Mouse (Mus musculus): ENCODE measurements at regions not wholly inside any gene's neighbourhood (a gene's known extent, or its start where the extent isn't known, plus 50 kb on each side); places are given as distances from the start of the nearest gene placed in this dataset.

GRCm38 (mm10) chr14:55343914-55344313 is 122.1 kb downstream of the Dhrs2 start:
- Histone ChIP-seq H3K9ac (no peak overlapping the region), H3K27me3 (no peaks in the 10 kb centered on the region), H3K4me3 (replicated peaks) (no peak overlapping the region), H3K4me2 (peak overlapping the region; percentile 44), H3K4me1 (replicated peaks) (peaks cover 60% of the 10 kb centered on the region), H3K9me3 (replicated peaks) (no peaks in the 10 kb centered on the region), H3K36me3 (no peaks in the 10 kb centered on the region), H3K27ac (peak overlapping the region; percentile 78)
- WGBS (ENCODE audit: insufficient replicate concordance): 8% methylated on average over 5 of the region's 5 CpGs
- ATAC-seq (ENCODE audit: low read depth): peak; percentile 96
- peak; percentile 40 for DNase-seq

GRCm38 (mm10) chr14:55345091-55345490 is 123.3 kb downstream of the Dhrs2 start:
- H3K36me3 ChIP-seq: no peaks in the 10 kb centered on the region
- no peak overlapping the region for H3K9ac ChIP-seq
- ATAC-seq (ENCODE audit: low read depth): peak; percentile 19; the same call in 1 of the 2 replicates
- no peaks in the 10 kb centered on the region for H3K9me3 ChIP-seq (replicated peaks)
- no peak for DNase-seq
- WGBS (ENCODE audit: insufficient replicate concordance): 64% methylated on average over 5 of the region's 5 CpGs
- no peaks in the 10 kb centered on the region for H3K27me3 ChIP-seq
- H3K4me1 ChIP-seq (replicated peaks): peaks cover 48% of the 10 kb centered on the region
- no peak overlapping the region for H3K4me2 ChIP-seq
- H3K27ac ChIP-seq: no peak overlapping the region
- no peak overlapping the region for H3K4me3 ChIP-seq (replicated peaks)

- Histone ChIP-seq H3K36me3 (no peaks in the 10 kb centered on the region), H3K4me3 (replicated peaks) (no peak overlapping the region), H3K4me1 (replicated peaks) (peaks cover 32% of the 10 kb centered on the region), H3K9me3 (replicated peaks) (no peaks in the 10 kb centered on the region), H3K4me2 (no peak overlapping the region), H3K27ac (no peak overlapping the region), H3K27me3 (no peaks in the 10 kb centered on the region), H3K9ac (no peak overlapping the region)
- DNase-seq (no peak), ATAC-seq (ENCODE audit: low read depth) (no peak)
- WGBS (ENCODE audit: insufficient replicate concordance): 70% methylated on average over 4 of the region's 4 CpGs
Measured at GRCm38 (mm10) chr14:55348098-55348497, 126.3 kb downstream of the Dhrs2 start.

GRCm38 (mm10) chr14:55357258-55357657 is 121.3 kb upstream of the Dhrs4 start:
- no peak overlapping the region for H3K4me2 ChIP-seq
- H3K27me3 ChIP-seq: no peaks in the 10 kb centered on the region
- WGBS (ENCODE audit: insufficient replicate concordance): 23% methylated on average over 2 of the region's 2 CpGs
- H3K27ac ChIP-seq: no peak overlapping the region
- H3K36me3 ChIP-seq: no peaks in the 10 kb centered on the region
- H3K9me3 ChIP-seq (replicated peaks): no peaks in the 10 kb centered on the region
- ATAC-seq (ENCODE audit: low read depth) (no peak), DNase-seq (no peak)
- no peak overlapping the region for H3K4me3 ChIP-seq (replicated peaks)
- peaks cover 7% of the 10 kb centered on the region; the same call in 1 of the 2 replicates for H3K4me1 ChIP-seq (replicated peaks)
- no peak overlapping the region for H3K9ac ChIP-seq

GRCm38 (mm10) chr14:55358429-55358828 is 120.1 kb upstream of the Dhrs4 start:
- no peaks in the 10 kb centered on the region for H3K9me3 ChIP-seq (replicated peaks)
- H3K4me2 ChIP-seq: no peak overlapping the region
- no peaks in the 10 kb centered on the region for H3K36me3 ChIP-seq
- no peak overlapping the region for H3K9ac ChIP-seq
- H3K27ac ChIP-seq: no peak overlapping the region
- peaks cover 7% of the 10 kb centered on the region; the same call in 1 of the 2 replicates for H3K4me1 ChIP-seq (replicated peaks)
- ATAC-seq (ENCODE audit: low read depth) (no peak), DNase-seq (no peak)
- WGBS (ENCODE audit: insufficient replicate concordance): 59% methylated on average over 2 of the region's 2 CpGs
- no peaks in the 10 kb centered on the region for H3K27me3 ChIP-seq
- H3K4me3 ChIP-seq (replicated peaks): no peak overlapping the region

GRCm38 (mm10) chr14:55362316-55362715 is 116.2 kb upstream of the Dhrs4 start:
- DNase-seq: no peak
- Histone ChIP-seq H3K9ac (no peak overlapping the region), H3K4me2 (no peak overlapping the region), H3K27ac (no peak overlapping the region), H3K36me3 (no peaks in the 10 kb centered on the region), H3K4me3 (replicated peaks) (no peak overlapping the region), H3K27me3 (no peaks in the 10 kb centered on the region), H3K4me1 (replicated peaks) (0 out of 2 replicates have a peak, but pooled peaks cover 3% of the 10 kb centered on the region), H3K9me3 (replicated peaks) (no peaks in the 10 kb centered on the region)
- ATAC-seq (ENCODE audit: low read depth): no peak
- WGBS (ENCODE audit: insufficient replicate concordance): 63% methylated on average over 4 of the region's 4 CpGs

- H3K4me3 ChIP-seq (replicated peaks): no peak overlapping the region
- no peaks in the 10 kb centered on the region for H3K9me3 ChIP-seq (replicated peaks)
- H3K27ac ChIP-seq: no peak overlapping the region
- H3K36me3 ChIP-seq: no peaks in the 10 kb centered on the region
- ATAC-seq (ENCODE audit: low read depth) (no peak), DNase-seq (no peak)
- no peak overlapping the region for H3K4me2 ChIP-seq
- no peaks in the 10 kb centered on the region for H3K4me1 ChIP-seq (replicated peaks)
- no peaks in the 10 kb centered on the region for H3K27me3 ChIP-seq
- 70% methylated on average over 7 of the region's 7 CpGs for WGBS (ENCODE audit: insufficient replicate concordance)
- H3K9ac ChIP-seq: no peak overlapping the region
Measured at GRCm38 (mm10) chr14:55362757-55363156, 115.8 kb upstream of the Dhrs4 start.

- WGBS (ENCODE audit: insufficient replicate concordance): 38% methylated on average over 5 of the region's 5 CpGs
- Histone ChIP-seq H3K27me3 (no peaks in the 10 kb centered on the region), H3K9ac (no peak overlapping the region), H3K27ac (no peak overlapping the region), H3K9me3 (replicated peaks) (no peaks in the 10 kb centered on the region), H3K4me3 (replicated peaks) (no peak overlapping the region), H3K4me2 (no peak overlapping the region), H3K4me1 (replicated peaks) (0 out of 2 replicates have a peak, but pooled peaks cover 3% of the 10 kb centered on the region), H3K36me3 (no peaks in the 10 kb centered on the region)
- DNase-seq (no peak), ATAC-seq (ENCODE audit: low read depth) (no peak)
Measured at GRCm38 (mm10) chr14:55370384-55370783, 108.2 kb upstream of the Dhrs4 start.

- H3K4me1 ChIP-seq (replicated peaks): 0 out of 2 replicates have a peak, but pooled peaks cover 3% of the 10 kb centered on the region
- no peak for DNase-seq
- H3K9ac ChIP-seq: no peak overlapping the region
- H3K4me2 ChIP-seq: no peak overlapping the region
- 72% methylated on average over 5 of the region's 5 CpGs for WGBS (ENCODE audit: insufficient replicate concordance)
- H3K4me3 ChIP-seq (replicated peaks): no peak overlapping the region
- no peaks in the 10 kb centered on the region for H3K36me3 ChIP-seq
- no peaks in the 10 kb centered on the region for H3K27me3 ChIP-seq
- H3K27ac ChIP-seq: no peak overlapping the region
- no peak for ATAC-seq (ENCODE audit: low read depth)
- H3K9me3 ChIP-seq (replicated peaks): no peaks in the 10 kb centered on the region
Measured at GRCm38 (mm10) chr14:55372960-55373359, 105.6 kb upstream of the Dhrs4 start.

- H3K27ac ChIP-seq: no peak overlapping the region
- H3K9me3 ChIP-seq (replicated peaks): no peaks in the 10 kb centered on the region
- 39% methylated on average over 6 of the region's 6 CpGs for whole genome bisulfite sequencing (ENCODE audit: insufficient replicate concordance)
- DNase-seq (no peak), ATAC-seq (ENCODE audit: low read depth) (no peak)
- H3K27me3 ChIP-seq: no peaks in the 10 kb centered on the region
- H3K4me3 ChIP-seq (replicated peaks): no peak overlapping the region
- no peaks in the 10 kb centered on the region for H3K36me3 ChIP-seq
- no peak overlapping the region for H3K9ac ChIP-seq
- peaks cover 9% of the 10 kb centered on the region for H3K4me1 ChIP-seq (replicated peaks)
- H3K4me2 ChIP-seq: no peak overlapping the region
Measured at GRCm38 (mm10) chr14:55386773-55387172, 91.8 kb upstream of the Dhrs4 start.

GRCm38 (mm10) chr14:55387378-55387777 is 91.2 kb upstream of the Dhrs4 start:
- Histone ChIP-seq H3K27ac (no peak overlapping the region), H3K27me3 (no peaks in the 10 kb centered on the region)
- ATAC-seq (ENCODE audit: low read depth): no peak

GRCm38 (mm10) chr14:55392390-55392789 is 86.2 kb upstream of the Dhrs4 start:
- H3K27me3 ChIP-seq: no peaks in the 10 kb centered on the region
- DNase-seq: peak; percentile 26

More at GRCm38 (mm10) chr14:55387378-55387777, 91.2 kb upstream of the Dhrs4 start:
- Histone ChIP-seq H3K36me3 (no peaks in the 10 kb centered on the region), H3K4me1 (replicated peaks) (peaks cover 13% of the 10 kb centered on the region), H3K9me3 (replicated peaks) (no peaks in the 10 kb centered on the region), H3K4me3 (replicated peaks) (no peak overlapping the region), H3K9ac (no peak overlapping the region), H3K4me2 (no peak overlapping the region)
- DNase-seq: no peak
- 54% methylated on average over 6 of the region's 6 CpGs for WGBS (ENCODE audit: insufficient replicate concordance)

More at GRCm38 (mm10) chr14:55392390-55392789, 86.2 kb upstream of the Dhrs4 start:
- Histone ChIP-seq H3K36me3 (no peaks in the 10 kb centered on the region), H3K9me3 (replicated peaks) (no peaks in the 10 kb centered on the region), H3K4me1 (replicated peaks) (peaks cover 15% of the 10 kb centered on the region), H3K4me3 (replicated peaks) (no peak overlapping the region), H3K4me2 (no peak overlapping the region), H3K9ac (no peak overlapping the region), H3K27ac (0 out of 2 replicates have a peak overlapping the region, but pooled peaks have one; percentile 9)
- 10% methylated on average over 6 of the region's 6 CpGs for WGBS (ENCODE audit: insufficient replicate concordance)
- peak; percentile 77 for ATAC-seq (ENCODE audit: low read depth)
